Mouse (Mus musculus): ENCODE measurements around the gene Cacna2d3.

GRCm38 (mm10) chr14:28907659-28908058 is 814.0 kb downstream of the Cacna2d3 start:
- TF ChIP-seq HCFC1 (IDR thresholded peaks at IDR 0.05; ENCODE audit: borderline replicate concordance, insufficient read depth, low read length) = no peak
- TF ChIP-seq CHD2 (IDR thresholded peaks at IDR 0.05; ENCODE audit: low read depth, low read length) = no peak

Data from ES-E14 (cell line).